Mouse (Mus musculus) erythroblast, embryonic 14.5 days (primary cell): ENCODE measurements around the gene Vax2. TPM values are rescaled to one million over a fixed set of nuclear protein-coding genes. Genes with fewer than 3 reads are reported as not detected.

Experiments used
- H3K27me3 ChIP-seq: 2 replicates; pipeline ENCODE4 v1.6.1; 2012; ENCODE audit warnings: inconsistent platforms; ENCODE audit not compliant: control insufficient read depth
- H3K36me3 ChIP-seq: 2 replicates; pipeline ENCODE4 v1.6.1; 2012; ENCODE audit warnings: mild to moderate bottlenecking, inconsistent platforms; ENCODE audit not compliant: control insufficient read depth
- H3K4me1 ChIP-seq: 2 replicates; pipeline ENCODE4 v1.6.1; 2012; ENCODE audit warnings: inconsistent platforms; ENCODE audit not compliant: control insufficient read depth
- H3K4me3 ChIP-seq: replicated peaks from 2 replicates; pipeline ENCODE3; 2012; ENCODE audit warnings: moderate library complexity, mild to moderate bottlenecking, inconsistent platforms
- H3K9me3 ChIP-seq: 2 replicates; pipeline ENCODE4 v1.6.1; 2012; ENCODE audit warnings: low read length, inconsistent platforms, mixed read lengths; ENCODE audit not compliant: control insufficient read depth
- GATA1 ChIP-seq: IDR thresholded peaks from 2 replicates; pipeline ENCODE4 v1.6.1; 2012; ENCODE audit warnings: low read length, inconsistent platforms, mixed read lengths
- TAL1 ChIP-seq: IDR thresholded peaks from 3 replicates; pipeline ENCODE4 v1.6.1; 2012; ENCODE audit warnings: low read length, inconsistent platforms, mixed read lengths
- polyA plus RNA-seq: library from polyadenylated mRNA; stranded (reverse); fragments of >175 nt; gene quantifications from 2 replicates; pipeline ENCODE4 v1.2.3, GENCODE M21; 2012

The Vax2 gene
- polyA plus RNA-seq, 1 experiment: not detected

DNA sequence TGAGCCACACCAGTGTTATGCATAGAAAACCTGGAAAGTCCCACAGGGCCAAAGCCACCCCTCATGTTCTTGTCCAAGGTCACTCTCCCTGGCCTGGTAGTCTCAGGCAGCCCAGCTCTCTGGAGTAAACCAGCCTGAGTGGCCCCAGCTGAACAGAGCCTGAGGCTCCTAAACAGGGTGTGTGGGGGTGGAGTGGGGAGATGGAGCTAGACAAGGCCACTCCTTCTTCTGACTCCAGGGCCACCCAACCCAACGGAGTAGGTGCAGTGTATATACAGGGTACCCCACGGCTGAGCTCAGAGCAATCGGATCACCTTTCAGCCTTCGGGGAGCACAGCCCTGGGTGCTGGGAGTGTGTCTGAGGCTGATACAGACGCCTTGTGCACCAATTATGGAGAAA is 33.1 kb downstream of the Vax2 start:
- no peaks in the 10 kb centered on the region; the same call in 1 of the 2 replicates for H3K27me3 ChIP-seq
- H3K9me3 ChIP-seq: peaks cover 4% of the 10 kb centered on the region; the same call in 1 of the 2 replicates
- no peak overlapping the region for H3K4me3 ChIP-seq
- no peaks in the 10 kb centered on the region for H3K4me1 ChIP-seq
- H3K36me3 ChIP-seq: no peaks in the 10 kb centered on the region
- TF ChIP-seq TAL1 (no peak), GATA1 (no peak)

GRCm38 (mm10) chr6:83744557-83744956 is 33.5 kb downstream of the Vax2 start:
- Histone ChIP-seq H3K9me3 (peaks cover 4% of the 10 kb centered on the region; the same call in 1 of the 2 replicates), H3K27me3 (no peaks in the 10 kb centered on the region; the same call in 1 of the 2 replicates), H3K36me3 (no peaks in the 10 kb centered on the region), H3K4me3 (no peak overlapping the region), H3K4me1 (no peaks in the 10 kb centered on the region)
- TF ChIP-seq TAL1 (no peak), GATA1 (no peak)

DNA sequence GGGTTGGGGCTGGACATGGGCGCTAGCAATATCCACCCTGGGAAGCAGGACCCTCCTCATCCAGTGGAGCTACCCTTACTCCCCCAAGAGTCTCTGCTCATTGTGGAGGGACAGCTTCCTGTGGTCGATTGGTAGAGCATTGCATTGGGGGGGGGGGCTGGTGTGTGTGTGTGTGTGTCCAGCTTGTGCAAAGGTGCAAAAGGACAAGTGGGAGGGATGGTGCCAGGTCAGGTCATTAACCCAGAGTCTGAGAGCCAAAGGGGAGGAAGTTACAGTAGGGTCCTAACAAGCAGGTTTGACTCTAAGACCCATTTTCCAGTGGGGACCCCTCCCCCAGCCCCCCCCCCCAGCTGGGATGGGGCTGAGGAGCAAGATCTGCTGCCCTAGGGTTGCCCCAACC is 34.4 kb downstream of the Vax2 start:
- no peaks in the 10 kb centered on the region; the same call in 1 of the 2 replicates for H3K27me3 ChIP-seq
- H3K4me3 ChIP-seq: no peak overlapping the region
- TF ChIP-seq TAL1 (no peak), GATA1 (no peak)
- H3K9me3 ChIP-seq: peaks cover 4% of the 10 kb centered on the region; the same call in 1 of the 2 replicates
- no peaks in the 10 kb centered on the region for H3K36me3 ChIP-seq
- H3K4me1 ChIP-seq: no peaks in the 10 kb centered on the region

DNA sequence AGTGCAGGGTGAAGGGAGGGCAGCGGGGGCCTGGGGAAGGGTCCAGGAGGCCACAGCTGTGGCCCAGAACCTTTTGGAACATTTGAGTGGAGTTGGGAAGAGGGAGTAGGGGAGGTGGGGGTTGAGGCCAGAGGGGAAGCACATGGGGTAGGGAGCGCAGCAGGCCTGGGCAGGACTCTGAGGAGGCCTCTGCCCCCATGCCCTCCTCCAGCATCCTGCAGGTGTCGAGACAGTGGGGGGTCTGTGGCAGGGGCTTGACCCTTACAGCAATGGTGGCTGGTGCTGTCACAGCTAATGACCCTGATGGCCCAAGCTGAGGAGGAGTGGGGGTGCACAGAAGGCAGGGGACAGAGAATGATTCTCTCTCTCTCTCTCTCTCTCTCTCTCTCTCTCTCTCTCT is 38.2 kb downstream of the Vax2 start:
- no peaks in the 10 kb centered on the region for H3K4me1 ChIP-seq
- H3K36me3 ChIP-seq: no peaks in the 10 kb centered on the region
- no peak for TF ChIP-seq TAL1
- TF ChIP-seq GATA1: no peak
- no peaks in the 10 kb centered on the region for H3K9me3 ChIP-seq
- no peak overlapping the region for H3K4me3 ChIP-seq
- H3K27me3 ChIP-seq: peaks cover 21% of the 10 kb centered on the region

- Histone ChIP-seq H3K4me1 (no peaks in the 10 kb centered on the region), H3K9me3 (no peaks in the 10 kb centered on the region), H3K4me3 (no peak overlapping the region), H3K27me3 (peaks cover 26% of the 10 kb centered on the region), H3K36me3 (no peaks in the 10 kb centered on the region)
- TF ChIP-seq TAL1 (no peak), GATA1 (no peak)
Measured at GRCm38 (mm10) chr6:83750171-83750684, 39.2 kb downstream of the Vax2 start.

GRCm38 (mm10) chr6:83756051-83756450 is 45.0 kb downstream of the Vax2 start:
- Histone ChIP-seq H3K4me3 (no peak overlapping the region), H3K4me1 (no peaks in the 10 kb centered on the region), H3K36me3 (no peaks in the 10 kb centered on the region), H3K27me3 (peaks cover 66% of the 10 kb centered on the region), H3K9me3 (no peaks in the 10 kb centered on the region)
- TF ChIP-seq GATA1: no peak
- TF ChIP-seq TAL1: no peak

DNA sequence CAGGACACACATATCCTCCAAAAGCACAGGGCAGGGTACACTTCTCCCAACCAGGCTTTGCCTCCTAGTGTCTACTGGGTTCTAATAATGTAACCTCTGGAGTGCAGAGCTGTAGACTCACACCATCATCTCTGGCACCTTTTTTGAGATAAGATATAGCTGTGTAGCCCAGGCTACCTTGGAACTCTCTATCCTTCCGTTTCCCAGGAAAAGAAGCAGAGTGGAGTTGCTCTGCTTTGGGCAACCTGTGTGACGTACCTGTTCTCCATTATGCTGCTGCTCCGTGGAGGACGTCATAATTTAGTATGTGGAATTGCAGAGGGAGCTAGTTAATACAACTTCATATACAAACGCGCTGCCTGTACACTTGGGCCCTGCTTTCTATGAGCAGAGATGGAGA is 51.3 kb downstream of the Vax2 start, which contains the start of gene Ankrd53:
Gene Ankrd53 (plus strand): TSS at position 301 of the 400 bp plus-strand sequence.
- Histone ChIP-seq H3K36me3 (no peaks in the 10 kb centered on the region), H3K4me1 (peaks cover 3% of the 10 kb centered on the region), H3K27me3 (peaks cover 64% of the 10 kb centered on the region), H3K9me3 (no peaks in the 10 kb centered on the region), H3K4me3 (no peak within 1 kb of the TSS)
- TF ChIP-seq GATA1 (no peak), TAL1 (no peak)

- H3K4me3 ChIP-seq: no peak overlapping the region
- no peaks in the 10 kb centered on the region for H3K36me3 ChIP-seq
- H3K4me1 ChIP-seq: peaks cover 3% of the 10 kb centered on the region
Measured at GRCm38 (mm10) chr6:83762880-83763431, 51.9 kb downstream of the Vax2 start.

DNA sequence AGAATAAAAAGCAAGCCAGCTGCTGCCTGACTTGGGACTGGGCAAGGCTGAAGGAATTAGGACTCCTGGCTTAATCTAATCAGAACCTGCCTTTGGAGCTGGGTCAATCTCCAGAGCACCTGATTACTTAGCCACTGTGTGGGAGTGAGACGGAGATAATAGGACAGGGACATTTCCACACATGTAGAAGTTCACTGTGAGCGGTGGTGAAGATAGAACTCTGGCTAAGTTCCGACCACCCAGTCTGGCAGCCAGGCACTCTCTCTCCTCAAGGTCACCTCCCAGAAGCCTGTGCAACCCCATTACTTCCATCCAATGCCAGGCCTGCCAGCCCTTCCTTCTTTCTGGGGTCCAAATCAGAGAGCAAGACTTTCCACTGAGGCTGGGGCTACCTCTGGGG is 55.9 kb downstream of the Vax2 start:
- peaks cover 34% of the 10 kb centered on the region for H3K36me3 ChIP-seq
- no peaks in the 10 kb centered on the region for H3K9me3 ChIP-seq
- H3K27me3 ChIP-seq: peaks cover 25% of the 10 kb centered on the region
- peaks cover 3% of the 10 kb centered on the region for H3K4me1 ChIP-seq
- TF ChIP-seq GATA1: no peak
- TF ChIP-seq TAL1: no peak
- no peak overlapping the region for H3K4me3 ChIP-seq

More at GRCm38 (mm10) chr6:83762880-83763431, 51.9 kb downstream of the Vax2 start:
- no peak for TF ChIP-seq TAL1
- TF ChIP-seq GATA1: no peak
- Histone ChIP-seq H3K9me3 (no peaks in the 10 kb centered on the region), H3K27me3 (peaks cover 58% of the 10 kb centered on the region)

DNA sequence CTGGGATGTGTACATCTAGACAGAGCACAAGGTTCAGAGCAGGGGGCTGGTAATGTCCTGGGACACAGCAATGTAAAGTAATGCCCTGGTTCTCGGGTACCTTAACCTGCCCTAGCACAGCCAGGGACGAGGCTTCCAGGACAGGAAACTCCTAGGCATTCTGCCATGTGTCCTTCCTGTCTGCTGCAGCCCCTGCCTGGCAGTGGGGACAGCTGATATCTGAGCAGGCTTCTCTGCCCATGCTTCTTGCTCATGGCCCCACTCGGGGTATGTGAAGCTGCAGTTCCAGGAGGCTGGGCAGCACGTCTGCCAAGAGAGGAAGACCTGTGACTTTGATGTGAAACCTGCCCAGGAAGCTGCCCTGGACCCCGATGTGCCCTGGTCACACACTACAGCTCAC is 57.4 kb downstream of the Vax2 start:
- Histone ChIP-seq H3K9me3 (no peaks in the 10 kb centered on the region), H3K36me3 (peaks cover 49% of the 10 kb centered on the region), H3K4me1 (peaks cover 4% of the 10 kb centered on the region), H3K4me3 (no peak overlapping the region), H3K27me3 (peaks cover 10% of the 10 kb centered on the region)
- TF ChIP-seq GATA1 (no peak), TAL1 (no peak)
